Comparison of ENCODE assay signal across 23 mouse cellular contexts in genomic region chr15:97391436-97391835, GRCm38 (mm10).
"Had no signal": no experiment of that assay in that cellular context is flagged by ENCODE, and none has a peak within 500 bp of the region (broad histone marks: within the 10 kb centered on the region; RNA-seq: fewer than 3 reads in every experiment).

No protein-coding gene starts in this region.

- DNase-seq: gastrocnemius, adult 2 months; gastrocnemius, postnatal 10 days; gastrocnemius, postnatal 25 days; heart, adult 2 months; heart, postnatal 14 days; heart, postnatal 36 days; kidney, adult 11 months; kidney, adult 2 months; kidney, adult 9 months; kidney, postnatal 14 days; kidney, postnatal 36 days; layer of hippocampus, adult 9-11 months; layer of hippocampus, postnatal 36 days; liver had no signal

- H3K4me1 ChIP-seq: heart, embryonic 13.5 days; heart, embryonic 15.5 days; hindbrain, embryonic 13.5 days; hindbrain, embryonic 15.5 days; limb, embryonic 12.5 days had no signal

- H3K27me3 ChIP-seq: heart, embryonic 13.5 days; heart, embryonic 15.5 days; hindbrain, embryonic 13.5 days; hindbrain, embryonic 15.5 days; kidney, embryonic 15.5 days; limb, embryonic 12.5 days had no signal

- H3K4me3 ChIP-seq: gastrocnemius, adult 2 months; heart, adult 2 months; heart, embryonic 13.5 days; heart, embryonic 15.5 days; hindbrain, embryonic 13.5 days; hindbrain, embryonic 15.5 days; kidney, embryonic 15.5 days; limb, embryonic 10.5 days; limb, embryonic 12.5 days had no signal

- H3K27ac ChIP-seq: gastrocnemius, adult 2 months; heart, adult 2 months; heart, embryonic 13.5 days; heart, embryonic 15.5 days; hindbrain, embryonic 13.5 days; hindbrain, embryonic 15.5 days; hindbrain, postnatal 0 days; kidney, embryonic 15.5 days; kidney, postnatal 0 days; limb, embryonic 10.5 days; limb, embryonic 12.5 days had no signal

- H3K36me3 ChIP-seq: heart, embryonic 13.5 days; heart, embryonic 15.5 days; hindbrain, embryonic 13.5 days; hindbrain, embryonic 15.5 days; kidney, embryonic 15.5 days; limb, embryonic 10.5 days; limb, embryonic 12.5 days had no signal
